Mouse (Mus musculus) erythroblast, embryonic 14.5 days (primary cell): ENCODE results near the gene Mpzl1.

ENCODE experiments used
- GATA1 ChIP-seq: IDR thresholded peaks from 2 replicates; pipeline ENCODE4 v1.6.1; 2012; ENCODE audit warnings: low read length, inconsistent platforms, mixed read lengths
- TAL1 ChIP-seq: IDR thresholded peaks from 3 replicates; pipeline ENCODE4 v1.6.1; 2012; ENCODE audit warnings: low read length, inconsistent platforms, mixed read lengths

GRCm38 (mm10) chr1:165655022-165655421 is 20.7 kb upstream of the Mpzl1 start:
- TF ChIP-seq TAL1 = no peak
- TF ChIP-seq GATA1 = no peak
